Mouse (Mus musculus) lung, postnatal 0 days (tissue): Measurements from ENCODE around the gene Dnah7b.
"Not testable (repeated sequence)": the region's sequence is repeated elsewhere in the genome, so short reads cannot be mapped to it uniquely, and the experiment has no call there.

ENCODE experiments used
- CTCF ChIP-seq: IDR thresholded peaks from 2 replicates; pipeline ENCODE4 v1.5.1; 2016; ENCODE audit warnings: antibody characterized with exemption, mild to moderate bottlenecking
- EP300 ChIP-seq: IDR thresholded peaks from 2 replicates; pipeline ENCODE4 v1.6.1; 2016; ENCODE audit warnings: antibody characterized with exemption, mild to moderate bottlenecking, control low read depth

DNA sequence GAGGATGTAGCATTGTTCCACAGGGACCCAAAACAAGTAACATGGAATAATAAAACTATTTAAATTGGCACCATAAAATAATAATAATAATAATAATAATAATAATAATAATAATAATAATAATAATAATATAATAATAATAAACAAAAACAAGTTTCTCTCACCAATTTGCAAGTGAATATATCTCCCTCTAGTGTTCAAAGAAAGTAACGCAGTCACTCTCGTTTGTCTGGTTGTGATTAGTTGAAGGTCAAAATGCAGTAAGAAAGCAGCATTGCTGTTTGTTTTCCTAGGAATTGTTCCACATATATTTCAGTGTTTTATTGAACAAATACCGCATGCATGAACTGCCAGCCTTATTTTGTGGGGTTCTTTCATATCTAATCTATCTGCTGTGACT, 350.8 kb downstream of the Dnah7b start:
- not testable (repeated sequence) for TF ChIP-seq EP300
- peak; percentile 61 for TF ChIP-seq CTCF
